Mouse (Mus musculus) limb, embryonic 11.5 days (tissue): ENCODE results near the gene Bola1. TPM values are rescaled to one million over a fixed set of nuclear protein-coding genes. Genes with fewer than 3 reads are reported as not detected.
"Not testable (repeated sequence)": the region's sequence is repeated elsewhere in the genome, so short reads cannot be mapped to it uniquely, and the experiment has no call there.

Experiments used
- ATAC-seq: fragments of 200-750 bp; cut with Nextera tagmentation; 2 replicates; pipeline ENCODE4 v1.8.0; 2017; ENCODE audit warnings: low read depth; ENCODE audit not compliant: insufficient number of reproducible peaks, low FRiP score, low TSS enrichment
- DNase-seq: peaks from one replicate; pipeline ENCODE4 v3.0.0-alpha.2; 2015; ENCODE audit warnings: low spot score
- H3K27ac ChIP-seq: fragments of 300-500 bp; sonication (generic); replicated peaks from 2 replicates; pipeline ENCODE4 v1.5.1; 2014; ENCODE audit warnings: low read depth, mild to moderate bottlenecking, low read length
- H3K27me3 ChIP-seq: fragments of 300-500 bp; sonication (generic); 2 replicates; pipeline ENCODE4 v1.6.1; 2014; ENCODE audit warnings: mild to moderate bottlenecking, low read length, mixed read lengths; ENCODE audit not compliant: control insufficient read depth, insufficient read depth
- H3K36me3 ChIP-seq: fragments of 300-500 bp; sonication (generic); 2 replicates; pipeline ENCODE4 v1.6.1; 2014; ENCODE audit warnings: mild to moderate bottlenecking, low read length, moderate library complexity, mixed read lengths; ENCODE audit not compliant: control insufficient read depth, insufficient read depth
- H3K4me1 ChIP-seq: fragments of 300-500 bp; sonication (generic); 2 replicates; pipeline ENCODE4 v1.6.1; 2014; ENCODE audit warnings: low read length, mixed read lengths; ENCODE audit not compliant: control insufficient read depth, insufficient read depth
- H3K4me2 ChIP-seq: fragments of 300-500 bp; sonication (generic); 2 replicates; pipeline ENCODE4 v1.6.1; 2014; ENCODE audit warnings: low read depth, mild to moderate bottlenecking, moderate library complexity; ENCODE audit not compliant: severe bottlenecking
- H3K4me3 ChIP-seq: fragments of 300-500 bp; sonication (generic); 2 replicates; pipeline ENCODE4 v1.5.1; 2014; ENCODE audit warnings: low read depth, low read length
- H3K9ac ChIP-seq: fragments of 300-500 bp; sonication (generic); 2 replicates; pipeline ENCODE4 v1.6.1; 2014; ENCODE audit warnings: mild to moderate bottlenecking, low read length
- H3K9me3 ChIP-seq: fragments of 300-500 bp; sonication (generic); 2 replicates; pipeline ENCODE4 v1.6.1; 2016; ENCODE audit warnings: low read length; ENCODE audit not compliant: control insufficient read depth
- WGBS: fragments of 180-500 bp; shearing (Covaris S2); extraction: QIAGEN DNeasy Blood & Tissue Kit; methylation state at CpG from one replicate; pipeline ENCODE4 v1.1.7; 2014; 5-methylcytosine and 5-hydroxymethylcytosine counted together
- polyA plus RNA-seq: library from polyadenylated mRNA; unstranded; fragments of >200 nt; fragmentation: Nextera tagmentation; extraction: Ambion mirVana; gene quantifications from 2 replicates; pipeline ENCODE4 v1.2.1, GENCODE M21; 2014

The Bola1 gene
- polyA plus RNA-seq, 1 experiment from 2014 or later = 68.9 TPM

DNA sequence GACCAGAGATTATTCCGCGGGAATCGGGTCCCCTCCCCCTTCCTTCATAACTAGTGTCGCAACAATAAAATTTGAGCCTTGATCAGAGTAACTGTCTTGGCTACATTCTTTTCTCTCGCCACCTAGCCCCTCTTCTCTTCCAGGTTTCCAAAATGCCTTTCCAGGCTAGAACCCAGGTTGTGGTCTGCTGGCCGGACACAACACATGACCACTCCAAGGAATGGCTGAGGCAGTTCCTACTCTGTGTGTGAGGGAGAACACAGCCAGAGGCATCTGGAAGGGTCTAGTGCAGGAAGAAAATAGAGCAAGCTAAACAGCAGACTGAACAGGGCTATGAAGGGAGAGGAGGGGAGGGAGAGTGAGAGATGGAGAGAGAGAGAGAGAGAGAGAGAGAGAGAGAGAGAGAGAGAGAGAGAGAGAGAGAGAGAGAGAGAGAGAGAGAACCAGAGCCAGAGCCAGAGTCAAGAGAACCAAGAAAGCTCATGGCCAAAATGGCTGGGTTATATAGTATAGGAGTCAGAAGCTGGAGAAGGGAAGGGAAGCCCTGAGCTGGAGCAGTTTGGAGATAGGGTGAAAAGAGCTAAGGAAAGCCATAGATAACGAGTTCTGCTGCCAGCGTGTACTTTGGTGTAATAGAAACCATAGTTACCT is 20.8 kb downstream of the Bola1 start:
- H3K27ac ChIP-seq, H3K9me3 ChIP-seq, H3K27me3 ChIP-seq, H3K9ac ChIP-seq, H3K4me2 ChIP-seq, ATAC-seq, H3K4me3 ChIP-seq, H3K36me3 ChIP-seq, DNase-seq, H3K4me1 ChIP-seq: not testable (repeated sequence)
- 33% methylated on average over 6 of the region's 8 CpGs for WGBS

- DNase-seq (no peak), ATAC-seq (no peak)
- Histone ChIP-seq H3K9me3 (no peaks in the 10 kb centered on the region), H3K27me3 (no peaks in the 10 kb centered on the region), H3K36me3 (no peaks in the 10 kb centered on the region), H3K4me3 (no peak overlapping the region), H3K27ac (no peak overlapping the region), H3K9ac (no peak overlapping the region), H3K4me2 (peak overlapping the region; percentile 34), H3K4me1 (peaks cover 4% of the 10 kb centered on the region; the same call in 1 of the 2 replicates)
- WGBS = 10% methylated on average over 6 of the region's 6 CpGs
These were observed 21.3 kb downstream of the Bola1 start for GRCm38 (mm10) chr3:96198181-96198580.

GRCm38 (mm10) chr3:96197129-96197749 is 22.3 kb downstream of the Bola1 start:
- Histone ChIP-seq H3K4me2 (peak overlapping the region; percentile 91), H3K4me1 (peaks cover 4% of the 10 kb centered on the region; the same call in 1 of the 2 replicates), H3K27ac (peak overlapping the region; percentile 90), H3K36me3 (no peaks in the 10 kb centered on the region), H3K4me3 (peak overlapping the region; percentile 54), H3K27me3 (no peaks in the 10 kb centered on the region), H3K9ac (peak overlapping the region; percentile 91), H3K9me3 (no peaks in the 10 kb centered on the region)
- DNase-seq (peak; percentile 90), ATAC-seq (peak; percentile 92)
- under 1% methylated on average over 50 of the region's 50 CpGs for WGBS

GRCm38 (mm10) chr3:96196437-96197128 is 22.9 kb downstream of the Bola1 start:
- no peaks in the 10 kb centered on the region for H3K27me3 ChIP-seq
- H3K4me2 ChIP-seq = peak overlapping the region; percentile 91
- peak overlapping the region; percentile 91 for H3K9ac ChIP-seq
- H3K9me3 ChIP-seq = no peaks in the 10 kb centered on the region
- DNase-seq (no peak), ATAC-seq (peak; percentile 23)
- no peaks in the 10 kb centered on the region for H3K36me3 ChIP-seq
- WGBS = 17% methylated on average over 27 of the region's 27 CpGs
- peak overlapping the region; percentile 54 for H3K4me3 ChIP-seq
- H3K4me1 ChIP-seq = peaks cover 4% of the 10 kb centered on the region; the same call in 1 of the 2 replicates
- H3K27ac ChIP-seq = peak overlapping the region; percentile 90

- DNase-seq (no peak), ATAC-seq (no peak)
- Histone ChIP-seq H3K9me3 (no peaks in the 10 kb centered on the region), H3K4me2 (no peak overlapping the region), H3K4me1 (peaks cover 4% of the 10 kb centered on the region; the same call in 1 of the 2 replicates), H3K27me3 (no peaks in the 10 kb centered on the region), H3K9ac (no peak overlapping the region), H3K4me3 (no peak overlapping the region), H3K36me3 (no peaks in the 10 kb centered on the region), H3K27ac (no peak overlapping the region)
- 94% methylated on average over 11 of the region's 11 CpGs for WGBS
These were observed 23.7 kb downstream of the Bola1 start for GRCm38 (mm10) chr3:96195616-96196313.

DNA sequence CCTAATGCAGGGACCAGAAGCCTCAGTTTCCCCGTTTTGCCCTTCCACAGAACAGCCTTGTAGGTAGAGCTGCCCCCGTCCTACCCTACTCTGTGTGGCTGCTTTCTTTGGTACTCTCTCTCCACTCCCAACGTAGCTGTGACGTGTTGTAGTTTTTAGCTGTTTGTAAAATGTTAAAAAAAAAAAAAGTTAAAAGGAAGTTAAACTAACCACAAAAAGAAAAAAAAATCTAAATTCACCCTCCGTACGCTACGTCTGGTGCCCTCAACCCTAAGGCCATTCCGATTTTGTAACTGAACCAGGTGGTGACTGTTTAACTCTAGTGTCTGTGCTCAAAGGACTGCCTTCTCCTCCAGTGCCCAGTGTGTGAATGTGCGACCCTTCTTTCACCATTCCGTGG is 24.5 kb downstream of the Bola1 start:
- 88% methylated on average over 10 of the region's 10 CpGs for WGBS

DNA sequence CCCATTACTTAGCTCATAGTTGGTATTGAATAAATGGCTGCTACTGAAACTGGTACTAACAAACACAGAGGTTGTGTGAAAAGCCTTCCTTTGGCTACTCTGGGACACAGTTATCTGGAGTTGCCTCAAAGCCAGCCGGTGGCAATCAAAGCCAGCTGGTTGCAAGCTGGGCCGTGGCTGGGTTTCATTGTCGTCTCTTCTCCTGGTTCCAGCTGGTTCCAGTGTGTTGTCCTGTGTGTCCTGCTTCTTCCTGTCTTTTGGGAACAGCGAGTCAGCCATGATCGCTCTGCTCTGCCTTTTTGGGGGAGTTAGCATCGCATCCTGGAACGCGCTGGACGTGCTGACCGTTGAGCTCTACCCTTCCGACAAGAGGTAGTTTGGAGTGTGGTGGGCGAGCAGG is 26.5 kb downstream of the Bola1 start:
- 61% methylated on average over 12 of the region's 12 CpGs for WGBS
- Histone ChIP-seq H3K9ac (no peak overlapping the region), H3K4me2 (no peak overlapping the region), H3K9me3 (no peaks in the 10 kb centered on the region), H3K4me1 (peaks cover 4% of the 10 kb centered on the region; the same call in 1 of the 2 replicates), H3K36me3 (no peaks in the 10 kb centered on the region), H3K27ac (no peak overlapping the region), H3K27me3 (no peaks in the 10 kb centered on the region), H3K4me3 (no peak overlapping the region)
- peak; percentile 41 for DNase-seq
- ATAC-seq = no peak

More for the DNA sequence above, 24.5 kb downstream of the Bola1 start:
- no peak overlapping the region for H3K4me2 ChIP-seq
- H3K9ac ChIP-seq = no peak overlapping the region
- DNase-seq (no peak), ATAC-seq (no peak)
- H3K27ac ChIP-seq = no peak overlapping the region
- H3K9me3 ChIP-seq = no peaks in the 10 kb centered on the region
- no peaks in the 10 kb centered on the region for H3K27me3 ChIP-seq
- peaks cover 4% of the 10 kb centered on the region; the same call in 1 of the 2 replicates for H3K4me1 ChIP-seq
- no peak overlapping the region for H3K4me3 ChIP-seq
- H3K36me3 ChIP-seq = no peaks in the 10 kb centered on the region

- no peak overlapping the region for H3K4me3 ChIP-seq
- H3K4me1 ChIP-seq = peaks cover 14% of the 10 kb centered on the region
- peaks cover 2% of the 10 kb centered on the region; the same call in 1 of the 2 replicates for H3K36me3 ChIP-seq
- H3K4me2 ChIP-seq = no peak overlapping the region
- no peaks in the 10 kb centered on the region for H3K27me3 ChIP-seq
- H3K27ac ChIP-seq = no peak overlapping the region
- WGBS = 15% methylated on average over 4 of the region's 4 CpGs
- DNase-seq = no peak
- ATAC-seq = no peak
- H3K9me3 ChIP-seq = no peaks in the 10 kb centered on the region
- no peak overlapping the region for H3K9ac ChIP-seq
These were observed 37.1 kb downstream of the Bola1 start for GRCm38 (mm10) chr3:96182382-96182776.
